Mouse (Mus musculus): ENCODE results near the gene Slco3a1.
"Not testable (repeated sequence)": the region's sequence is repeated elsewhere in the genome, so short reads cannot be mapped to it uniquely, and the experiment has no call there.

The Slco3a1 gene

DNA sequence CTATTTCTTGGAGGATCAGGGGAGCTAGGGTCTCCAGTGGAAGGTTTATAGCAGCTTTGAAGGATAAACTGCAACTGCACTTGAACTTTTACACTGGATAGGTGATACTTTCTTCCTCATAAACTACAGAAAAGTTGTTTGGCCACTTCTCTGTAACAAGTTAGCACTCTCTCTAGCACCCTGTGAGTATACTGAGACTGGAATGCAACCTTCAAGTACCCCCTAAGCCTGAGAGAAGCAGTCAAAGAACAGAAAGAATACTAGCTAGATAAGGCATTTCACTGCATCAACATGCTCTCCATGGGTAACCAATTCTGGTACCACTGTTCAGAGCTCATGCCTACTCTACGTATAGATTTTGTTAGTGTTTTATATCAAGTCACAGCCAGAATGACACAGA, 128.6 kb downstream of the Slco3a1 start:
- DNase-seq: no peak

DNA sequence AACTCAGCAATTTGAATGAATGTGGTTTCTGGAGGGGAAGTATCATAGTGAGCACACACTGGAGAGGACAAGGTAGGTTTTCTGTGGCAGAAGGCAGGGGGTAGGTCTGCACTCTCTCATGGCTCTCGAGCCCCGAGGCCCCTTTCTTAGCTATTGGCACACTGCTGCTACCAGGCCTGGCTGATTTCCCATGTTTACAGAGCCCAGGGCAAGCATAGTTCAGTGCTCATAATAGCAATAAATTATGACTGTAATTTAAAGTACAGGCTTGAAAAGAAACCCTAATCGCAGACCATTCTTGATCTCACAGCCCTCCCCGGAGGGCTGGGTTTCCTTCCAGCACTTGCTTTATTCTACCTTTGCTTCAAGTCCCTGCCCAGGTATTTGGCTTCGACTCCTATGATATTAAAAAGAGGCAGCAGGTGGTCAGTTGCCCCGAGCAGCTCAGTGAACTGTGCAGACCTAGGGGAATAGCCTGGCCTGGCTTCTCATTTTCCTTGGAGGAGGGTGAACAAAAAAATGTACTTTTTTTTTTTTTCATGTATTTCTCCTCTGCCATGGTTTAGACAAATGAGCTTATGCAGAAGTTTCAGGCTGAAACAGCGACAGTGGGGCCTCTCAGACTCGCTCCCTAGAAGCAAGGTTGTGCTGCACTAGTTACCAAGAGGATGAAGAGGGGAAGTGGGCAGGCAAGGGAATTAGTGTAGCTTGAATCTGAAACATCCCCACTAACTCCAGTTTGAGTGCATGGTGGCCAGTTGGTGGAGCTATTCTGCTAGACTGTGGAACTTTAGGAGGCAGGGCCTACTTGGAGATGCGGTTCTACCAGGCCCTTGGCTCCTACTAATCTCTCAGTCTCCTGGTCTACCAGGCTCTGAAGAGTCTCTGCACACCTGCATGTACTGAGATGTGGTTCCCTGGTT, 130.4 kb downstream of the Slco3a1 start:
- DNase-seq: peak; percentile 38 to 49

- DNase-seq: no peak
Measured at GRCm38 (mm10) chr7:74423316-74423715, 131.3 kb downstream of the Slco3a1 start.

DNA sequence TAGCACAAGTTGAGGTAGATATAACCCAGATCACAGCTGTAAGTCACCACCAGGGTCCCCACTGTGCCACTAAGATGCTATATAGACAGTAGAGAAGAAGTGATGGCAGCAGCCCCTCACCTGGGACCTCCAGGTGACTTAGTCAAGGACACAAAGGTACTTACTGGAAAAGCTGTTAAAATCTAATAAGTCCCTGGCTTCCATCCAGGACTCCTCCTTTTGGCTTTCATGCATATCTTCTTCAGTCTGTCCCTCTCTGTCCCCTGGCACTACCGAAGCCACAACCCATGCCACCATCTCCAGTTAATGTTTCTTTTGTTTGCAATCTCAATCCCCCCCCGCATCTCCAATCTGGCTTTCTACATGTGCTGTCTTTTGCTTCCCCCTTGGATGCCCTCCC, 131.8 kb downstream of the Slco3a1 start:
- no peak for DNase-seq

DNA sequence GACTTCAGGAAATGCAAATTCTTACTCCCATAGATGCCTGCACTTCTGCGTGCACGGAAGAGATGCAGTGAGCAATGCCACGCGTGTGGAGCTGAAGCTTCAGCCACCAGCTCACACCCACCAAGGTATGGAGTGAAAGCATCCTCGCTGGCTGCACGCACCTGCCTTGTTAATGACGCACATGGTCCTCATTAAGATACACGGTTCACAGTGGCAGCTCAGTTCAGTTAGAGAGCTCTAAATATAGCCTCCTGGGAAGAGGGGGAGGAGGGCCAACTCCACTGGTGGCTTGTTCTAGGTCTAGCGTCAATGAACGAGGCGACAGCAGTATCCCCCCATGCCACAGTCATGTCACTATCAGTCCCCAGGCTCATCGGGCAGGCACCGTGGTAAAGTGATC, 132.6 kb downstream of the Slco3a1 start:
- DNase-seq: peak; percentile 34 to 46

- no peak for DNase-seq
Measured at GRCm38 (mm10) chr7:74421591-74421990, 133.0 kb downstream of the Slco3a1 start.

- DNase-seq: no peak
Measured at GRCm38 (mm10) chr7:74419706-74420105, 134.9 kb downstream of the Slco3a1 start.

DNA sequence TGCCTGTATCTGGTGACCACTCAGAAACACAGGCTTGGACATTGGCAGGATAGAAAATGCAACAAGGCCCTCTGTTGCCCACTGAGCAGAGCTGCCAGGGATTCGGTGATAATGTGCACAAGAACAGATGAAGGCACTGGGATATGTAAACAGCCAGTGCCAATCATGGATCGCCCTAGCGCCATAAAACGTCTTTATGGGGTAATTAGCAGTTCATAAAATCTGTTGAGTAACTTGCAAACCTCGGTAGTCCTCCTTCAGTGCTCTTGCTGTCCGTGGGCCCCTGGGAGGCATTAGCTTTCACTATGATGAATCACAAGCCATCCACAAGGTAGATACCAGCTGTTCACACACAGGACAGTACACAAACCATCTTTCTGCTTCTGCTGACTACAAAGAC, 137.6 kb downstream of the Slco3a1 start:
- DNase-seq: no peak

- peak; percentile 78 to 82 for DNase-seq
Measured at GRCm38 (mm10) chr7:74415241-74415640, 139.3 kb downstream of the Slco3a1 start.

DNA sequence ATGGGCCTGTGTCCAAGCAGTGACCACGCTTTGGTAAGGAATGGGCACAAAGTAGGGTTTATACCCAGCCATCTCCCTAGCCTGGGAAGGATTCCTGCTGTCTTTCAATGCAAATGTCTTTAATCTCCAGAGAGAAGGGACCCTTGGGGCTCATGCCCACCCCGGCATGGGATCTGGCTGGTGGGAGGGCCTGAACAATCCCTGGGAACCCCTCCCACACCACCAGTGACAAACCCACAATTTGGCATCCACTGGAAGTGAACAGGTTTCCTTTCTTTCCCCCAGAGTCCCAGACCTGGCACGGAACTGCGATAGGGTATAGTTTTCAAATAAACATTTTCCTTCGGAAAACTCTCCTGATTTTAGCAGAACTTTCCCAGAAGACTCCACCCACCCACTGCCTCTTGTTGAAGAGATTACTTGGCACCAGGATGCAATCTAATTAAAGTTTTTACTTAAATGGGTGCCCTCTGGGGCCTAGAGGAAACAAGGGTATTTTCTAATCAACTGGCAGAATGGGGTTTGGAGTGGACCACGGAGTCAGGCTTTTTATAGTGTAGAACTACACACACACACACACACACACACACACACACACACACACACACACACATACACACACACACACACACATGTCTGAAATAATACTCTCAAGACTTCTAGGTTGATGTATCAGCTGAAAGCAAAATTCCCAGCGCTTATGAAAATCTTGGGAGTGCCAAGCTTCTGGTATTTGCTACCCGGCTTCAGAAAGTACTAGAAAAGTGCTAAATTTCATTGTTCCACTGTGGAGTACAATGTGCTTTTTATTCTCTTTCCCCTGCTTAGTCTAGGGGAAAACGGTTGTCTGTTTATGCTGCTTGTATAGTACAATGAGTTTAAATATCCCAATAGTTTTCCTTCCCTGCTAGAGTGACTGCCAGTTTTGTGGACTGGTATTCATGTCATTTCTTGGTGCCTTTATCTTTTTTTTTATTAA, 140.6 kb downstream of the Slco3a1 start:
- peak in 1 of 2 experiments; percentile 41 for DNase-seq

- DNase-seq: peak; percentile 47 to 65
Measured at GRCm38 (mm10) chr7:74408601-74409323, 145.8 kb downstream of the Slco3a1 start.

- not testable (repeated sequence) for DNase-seq
Measured at GRCm38 (mm10) chr7:74407851-74408250, 146.7 kb downstream of the Slco3a1 start.

- DNase-seq: peak; percentile 86 to 88
Measured at GRCm38 (mm10) chr7:74399729-74400128, 154.9 kb downstream of the Slco3a1 start.

- no peak for DNase-seq
Measured at GRCm38 (mm10) chr7:74399154-74399553, 155.4 kb downstream of the Slco3a1 start.

DNA sequence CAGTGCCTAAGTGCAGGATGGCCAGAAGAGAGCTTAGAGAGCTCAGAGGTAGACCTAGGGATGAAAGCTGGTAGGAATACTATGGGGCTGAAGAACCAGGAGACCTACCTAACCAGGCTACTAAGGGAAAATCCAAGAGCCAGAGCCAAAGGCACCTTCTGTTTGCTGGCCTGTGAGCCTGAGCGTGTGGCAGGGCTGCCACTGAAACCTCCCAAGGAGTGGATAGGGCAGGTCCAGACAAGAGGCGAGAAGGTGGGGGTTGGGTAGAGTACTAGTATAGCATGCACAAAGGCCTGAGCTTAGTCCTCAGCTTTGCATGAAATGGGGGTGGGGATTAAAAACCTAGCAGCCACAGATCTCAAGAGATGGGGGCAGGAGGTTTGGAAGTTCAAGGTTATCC, 156.3 kb downstream of the Slco3a1 start:
- DNase-seq: peak; percentile 50 to 64

DNA sequence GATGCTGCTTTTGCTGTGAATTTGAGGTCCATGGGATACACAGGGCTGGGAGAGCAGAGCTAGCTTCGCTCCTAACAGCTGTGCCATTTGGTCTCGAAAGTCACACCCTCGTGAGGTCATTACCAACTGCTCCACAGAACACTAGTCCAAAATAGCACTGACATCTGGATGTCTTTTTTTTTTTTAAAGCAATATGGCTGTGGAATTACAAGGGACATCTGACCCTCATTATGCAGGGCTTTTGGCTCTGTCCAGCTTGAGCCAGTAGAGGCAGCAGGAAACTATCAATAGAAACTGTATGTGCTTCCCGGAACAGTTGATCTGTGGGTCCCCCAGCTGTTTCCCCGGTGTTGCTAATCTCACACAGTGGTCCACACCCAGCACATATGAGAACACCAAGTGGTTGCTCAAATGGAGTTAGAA, 163.1 kb downstream of the Slco3a1 start:
- no peak for DNase-seq

DNA sequence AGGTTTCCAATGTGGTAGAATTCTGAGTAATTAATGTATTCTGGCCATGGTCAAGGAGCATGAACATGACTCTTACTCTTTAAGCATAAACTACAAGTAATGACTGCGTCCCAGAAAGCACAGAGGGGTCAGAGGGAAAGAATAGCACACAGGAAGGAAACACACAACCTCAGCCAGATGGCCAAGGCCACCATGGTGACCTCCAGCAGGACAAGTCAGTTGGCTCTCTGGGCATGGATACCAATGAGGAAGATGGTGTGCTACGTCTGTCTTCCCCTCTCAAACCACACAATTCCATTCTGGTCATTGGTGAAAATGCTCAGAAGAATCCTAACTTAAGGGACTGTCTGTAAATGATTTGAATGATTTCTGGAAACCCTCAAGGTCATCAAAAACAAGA, 165.0 kb downstream of the Slco3a1 start:
- no peak for DNase-seq

- DNase-seq: peak; percentile 97
Measured at GRCm38 (mm10) chr7:74386257-74386656, 168.3 kb downstream of the Slco3a1 start.

- DNase-seq: no peak
Measured at GRCm38 (mm10) chr7:74383040-74383666, 171.4 kb downstream of the Slco3a1 start.

DNA sequence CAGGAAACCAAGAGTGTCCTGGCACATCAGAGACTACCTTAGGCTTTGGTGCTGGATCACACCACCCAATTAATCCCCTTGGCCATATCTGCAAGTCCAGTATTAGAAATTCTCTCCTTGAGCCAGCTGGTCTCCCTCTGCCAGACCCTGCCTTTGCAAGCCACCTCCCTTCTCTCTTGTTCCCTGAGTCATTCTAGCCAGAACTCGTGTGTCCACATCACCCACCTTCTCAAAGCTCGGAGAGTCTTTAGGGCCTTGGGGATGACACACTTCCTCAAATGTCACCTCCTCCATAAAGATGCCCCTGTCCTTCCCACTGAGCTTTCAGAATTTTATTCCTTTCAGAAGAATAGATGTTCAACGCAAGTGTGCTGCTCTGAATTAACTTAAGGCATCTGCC, 172.3 kb downstream of the Slco3a1 start:
- DNase-seq: peak in 1 of 2 experiments; percentile 48

- DNase-seq: peak; percentile 69 to 80
Measured at GRCm38 (mm10) chr7:74381881-74382281, 172.7 kb downstream of the Slco3a1 start.

GRCm38 (mm10) chr7:74381051-74381450, 173.5 kb downstream of the Slco3a1 start:
- no peak for DNase-seq
